Mouse (Mus musculus) spleen, adult 18-20 months (tissue): ENCODE data around the gene Trmt1.
A peak's percentile ranks its signal among the peaks of the same experiment; 100 is the strongest.

Experiments
- DNase-seq, 2 experiments: peaks; one replicate each; pipeline ENCODE4 v3.0.0; 2022; ENCODE audit warnings: mixed read lengths in 2 of 2

Trmt1 gene

DNA sequence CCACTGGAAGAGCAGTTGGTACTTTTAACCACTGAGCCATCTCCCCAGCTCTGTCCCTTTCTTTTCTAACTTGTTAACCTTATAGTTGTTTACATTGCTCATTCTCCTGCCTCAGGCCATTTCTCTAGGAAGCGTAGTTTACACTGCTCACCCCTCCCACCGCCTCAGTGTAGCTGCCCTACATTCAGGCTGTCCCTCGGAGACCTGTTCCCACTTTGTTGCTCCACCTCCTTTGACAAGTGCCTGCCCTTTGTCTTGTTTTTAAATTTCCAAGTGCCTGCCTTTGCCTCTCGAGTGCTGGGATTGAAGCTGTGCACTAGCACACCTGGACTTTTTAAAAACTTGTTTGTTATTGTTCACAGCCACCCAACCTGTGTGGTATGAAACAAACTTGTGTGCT, 7.2 kb downstream of the Trmt1 start:
- no peak for DNase-seq

DNA sequence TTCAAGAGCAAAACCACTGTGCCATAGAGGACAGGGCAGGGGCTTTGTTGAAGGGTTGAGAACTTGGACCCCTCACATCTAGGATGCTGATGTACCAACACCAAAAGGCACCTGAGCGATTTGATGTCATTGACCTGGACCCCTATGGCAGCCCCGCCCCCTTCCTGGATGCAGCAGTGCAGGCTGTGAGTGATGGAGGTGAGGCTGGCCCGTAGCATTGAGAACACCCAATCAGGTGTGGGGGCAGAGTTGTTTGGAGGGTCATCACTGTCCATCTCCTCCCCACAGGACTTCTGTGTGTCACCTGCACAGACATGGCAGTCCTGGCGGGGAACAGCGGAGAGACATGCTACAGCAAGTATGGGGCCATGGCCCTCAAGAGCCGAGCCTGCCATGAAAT, 9.0 kb downstream of the Trmt1 start:
- no peak for DNase-seq

DNA sequence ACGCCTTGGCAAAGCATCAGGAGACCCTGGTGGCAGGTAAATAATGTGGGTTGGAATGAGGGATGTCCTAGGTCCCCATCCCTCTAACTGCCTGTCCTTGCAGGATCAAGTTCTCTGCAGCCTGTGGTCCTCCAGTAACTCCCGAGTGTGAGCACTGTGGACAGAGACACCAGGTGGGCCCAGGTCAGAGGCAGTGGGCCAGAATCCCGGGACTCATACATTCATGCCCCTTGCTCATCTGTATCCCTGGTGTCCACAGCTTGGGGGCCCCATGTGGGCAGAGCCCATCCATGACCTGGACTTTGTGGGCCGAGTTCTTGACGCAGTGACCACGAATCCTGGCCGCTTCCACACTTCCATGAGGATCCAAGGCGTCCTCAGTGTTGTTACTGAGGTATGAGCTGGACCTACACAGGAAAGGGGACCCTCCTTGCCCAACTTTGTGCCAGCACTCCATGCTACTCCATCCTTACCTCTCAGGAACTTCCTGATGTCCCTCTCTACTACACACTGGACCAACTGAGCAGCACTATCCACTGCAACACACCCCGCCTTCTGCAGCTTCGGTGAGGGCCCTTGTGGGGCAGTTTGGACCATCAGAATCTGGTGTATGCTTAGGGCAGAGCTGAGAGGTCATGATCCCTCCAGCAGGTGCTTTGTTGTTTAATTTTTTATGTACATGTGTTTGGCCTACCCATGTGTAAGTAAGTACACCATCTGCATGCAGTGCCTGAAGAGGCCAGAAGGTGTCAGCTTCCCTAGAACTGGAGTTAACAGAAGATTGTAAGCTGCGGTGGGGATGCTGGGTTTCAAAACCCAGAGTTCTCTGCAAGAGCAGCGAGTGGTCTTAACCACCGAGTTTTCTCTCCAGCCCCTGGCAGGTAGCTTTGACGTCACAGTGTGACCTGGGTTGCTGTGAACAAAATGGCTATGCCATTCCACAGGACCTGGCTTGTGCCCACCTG, 11.3 kb downstream of the Trmt1 start:
- peak in 1 of 2 experiments; percentile 46 for DNase-seq

DNA sequence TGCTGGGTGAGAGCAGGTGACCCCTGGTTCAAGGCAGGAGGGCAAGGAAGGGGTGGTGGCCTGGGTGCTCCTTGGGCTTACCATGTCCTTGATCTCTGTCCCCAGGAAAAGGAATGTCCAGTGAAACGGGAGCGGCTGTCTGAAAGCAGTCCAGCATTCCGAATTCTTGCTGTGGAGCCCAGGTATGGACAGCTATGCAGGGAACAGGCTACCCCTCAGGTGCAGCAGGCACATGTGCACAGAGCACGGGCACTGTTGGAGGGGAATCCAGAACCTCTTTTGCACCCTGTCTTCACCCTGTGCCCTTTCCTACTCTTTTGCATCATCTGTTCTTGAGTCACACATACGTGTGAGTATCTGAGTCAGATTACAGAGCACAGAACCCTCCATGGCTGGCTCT, 12.2 kb downstream of the Trmt1 start:
- no peak for DNase-seq

DNA sequence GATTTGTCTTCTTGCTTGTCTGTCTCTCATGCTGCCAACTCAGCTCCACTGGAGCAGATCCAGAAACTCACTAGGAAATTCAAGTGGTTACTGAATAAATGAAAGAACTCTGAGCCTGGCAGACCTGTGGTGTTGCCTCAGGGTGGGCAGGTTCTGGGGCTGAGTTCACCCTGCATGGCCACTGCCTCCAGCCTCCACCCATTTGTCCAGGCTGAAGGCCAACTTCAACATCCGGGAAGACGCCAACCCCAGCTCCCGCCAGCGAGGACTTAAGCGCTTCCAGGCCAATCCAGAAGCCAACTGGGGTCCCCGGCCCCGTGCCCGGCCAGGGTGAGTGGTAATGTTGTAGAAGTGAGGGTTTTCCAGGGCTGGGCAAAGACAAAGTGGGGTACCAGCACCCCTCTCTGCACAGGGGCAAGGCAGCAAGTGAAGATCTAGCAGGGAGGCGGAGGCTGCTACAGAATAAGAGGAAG, 12.9 kb downstream of the Trmt1 start:
- peak in 1 of 2 experiments; percentile 24 for DNase-seq

DNA sequence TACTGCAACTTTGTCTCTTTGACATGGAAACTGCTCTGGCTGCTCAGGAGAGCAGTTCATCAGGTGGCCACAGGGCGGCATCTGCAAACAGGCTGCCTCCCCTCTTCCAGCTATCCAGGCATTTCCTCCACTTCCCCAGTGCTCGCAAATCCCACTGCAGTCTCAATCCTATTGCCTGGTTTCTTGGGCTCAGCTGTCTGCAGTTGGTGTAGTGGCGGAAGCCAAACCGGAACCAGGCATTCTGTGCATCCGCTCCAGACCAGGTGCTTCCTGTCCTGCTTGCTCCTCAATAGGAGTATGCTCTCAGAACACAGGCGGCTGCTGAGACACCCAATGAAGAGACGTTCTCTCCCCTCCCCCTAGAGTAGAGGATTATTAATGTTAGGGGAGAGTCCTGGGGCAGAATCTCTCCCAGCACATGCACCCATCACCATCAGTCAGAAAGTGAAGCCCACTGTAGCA, 13.8 kb downstream of the Trmt1 start:
- peak; percentile 56 to 57 for DNase-seq

DNA sequence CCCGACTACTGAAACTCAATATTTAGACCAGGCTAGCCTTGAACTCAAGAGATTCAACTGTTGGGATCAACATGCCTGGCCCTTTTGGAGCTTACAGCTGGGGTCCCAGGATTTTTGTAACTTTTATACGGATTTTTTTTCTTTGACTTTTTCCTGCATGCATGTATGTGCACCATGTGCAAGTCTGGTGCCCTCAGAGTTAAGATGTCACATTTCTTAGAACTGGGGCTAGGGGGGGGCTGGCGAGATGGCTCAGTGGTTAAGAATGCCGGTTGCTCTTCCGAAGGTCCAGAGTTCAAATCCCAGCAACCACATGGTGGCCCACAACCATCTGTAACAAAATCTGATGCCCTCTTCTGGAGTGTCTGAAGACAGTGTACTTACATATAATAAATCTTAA, 14.4 kb downstream of the Trmt1 start:
- DNase-seq = peak in 1 of 2 experiments; percentile 25

DNA sequence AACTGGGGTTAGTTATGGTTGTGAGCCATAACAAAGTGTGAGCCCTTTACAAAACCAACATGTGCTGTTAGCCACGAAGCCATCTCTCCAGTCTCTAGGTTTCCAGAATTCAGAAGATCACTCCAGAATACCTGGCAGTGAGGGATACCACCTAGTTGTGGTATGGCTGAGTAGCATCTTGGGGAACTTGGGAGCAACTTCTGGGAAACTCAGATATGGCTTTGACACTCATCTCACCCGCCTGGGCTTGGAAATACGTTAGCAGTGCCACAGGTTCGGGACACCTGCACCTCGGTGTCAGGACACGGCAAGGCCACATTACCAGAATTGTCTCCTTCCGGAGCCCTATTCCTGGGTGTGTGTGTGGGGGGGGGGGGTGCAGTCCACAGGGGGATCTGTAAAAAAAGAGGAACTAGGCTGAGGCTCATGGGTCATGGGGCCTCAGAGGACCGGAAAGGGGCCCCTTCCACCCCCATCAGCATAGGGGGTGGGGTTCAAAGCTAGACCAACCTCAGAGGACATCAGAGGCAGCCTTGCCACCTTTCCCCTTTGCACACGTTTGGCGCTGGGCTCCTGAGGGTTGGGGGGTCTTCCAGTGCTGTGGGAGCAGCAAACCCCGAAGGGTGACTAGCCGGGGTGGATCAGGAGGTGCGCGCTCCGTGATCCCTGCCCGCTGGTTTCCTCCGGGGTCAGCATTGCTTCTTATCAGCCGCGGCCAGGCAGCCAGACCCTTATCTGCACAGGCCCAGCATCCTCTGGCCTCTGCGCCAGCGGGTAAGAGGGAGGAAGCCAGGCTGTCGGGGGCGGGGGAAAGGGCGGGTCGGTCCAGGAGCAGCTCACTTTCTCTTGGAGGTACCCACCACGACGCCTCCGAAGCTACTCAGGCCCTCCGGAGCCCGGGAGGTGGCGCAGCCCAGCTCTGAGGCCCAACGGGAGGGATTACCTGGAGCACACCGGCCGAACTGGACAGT, 15.1 kb downstream of the Trmt1 start, which contains the start of gene Lyl1:
Gene Lyl1, plus strand, starts transcription at position 517 of the 971 bp plus-strand sequence.
- DNase-seq = peak; percentile 66 to 74

DNA sequence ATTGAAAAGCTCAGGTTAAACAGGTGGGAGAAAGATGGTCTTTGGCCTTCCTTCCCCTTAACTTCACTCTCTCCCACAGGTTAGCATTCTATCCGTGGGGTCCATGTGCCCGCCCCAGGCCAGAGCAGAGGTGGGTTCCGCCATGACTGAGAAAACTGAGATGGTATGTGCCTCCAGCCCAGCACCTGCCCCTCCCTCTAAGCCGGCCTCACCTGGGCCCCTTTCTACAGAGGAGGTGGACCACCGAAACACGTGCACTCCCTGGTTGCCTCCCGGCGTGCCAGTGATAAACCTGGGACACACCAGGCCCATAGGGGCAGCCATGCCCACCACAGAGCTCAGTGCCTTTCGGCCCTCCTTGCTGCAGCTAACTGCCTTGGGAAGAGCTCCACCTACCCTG, 16.5 kb downstream of the Trmt1 start:
- DNase-seq = peak in 1 of 2 experiments; percentile 20

DNA sequence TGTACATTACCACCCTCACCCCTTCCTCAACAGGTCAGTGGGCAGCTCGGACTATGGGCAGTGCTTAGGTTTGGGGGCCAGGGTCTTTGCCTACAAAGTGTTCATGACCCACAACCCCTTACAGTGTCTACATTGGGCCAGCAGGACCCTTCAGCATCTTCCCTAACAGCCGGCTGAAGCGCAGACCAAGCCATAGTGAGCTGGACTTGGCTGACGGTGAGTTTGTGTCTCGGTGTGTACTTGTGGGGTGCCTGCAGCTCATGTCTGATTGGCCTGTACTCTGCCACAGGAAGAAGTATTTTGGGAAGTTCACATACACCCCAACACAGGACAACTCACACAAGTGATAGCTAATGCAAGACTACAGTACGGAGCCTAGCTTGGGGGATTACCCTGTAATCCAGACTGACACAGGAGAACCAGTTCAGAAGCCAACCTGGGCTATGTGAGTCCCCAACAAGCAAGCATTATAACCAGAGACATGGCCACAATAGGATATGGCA, 16.9 kb downstream of the Trmt1 start:
- DNase-seq = peak in 1 of 2 experiments; percentile 27

DNA sequence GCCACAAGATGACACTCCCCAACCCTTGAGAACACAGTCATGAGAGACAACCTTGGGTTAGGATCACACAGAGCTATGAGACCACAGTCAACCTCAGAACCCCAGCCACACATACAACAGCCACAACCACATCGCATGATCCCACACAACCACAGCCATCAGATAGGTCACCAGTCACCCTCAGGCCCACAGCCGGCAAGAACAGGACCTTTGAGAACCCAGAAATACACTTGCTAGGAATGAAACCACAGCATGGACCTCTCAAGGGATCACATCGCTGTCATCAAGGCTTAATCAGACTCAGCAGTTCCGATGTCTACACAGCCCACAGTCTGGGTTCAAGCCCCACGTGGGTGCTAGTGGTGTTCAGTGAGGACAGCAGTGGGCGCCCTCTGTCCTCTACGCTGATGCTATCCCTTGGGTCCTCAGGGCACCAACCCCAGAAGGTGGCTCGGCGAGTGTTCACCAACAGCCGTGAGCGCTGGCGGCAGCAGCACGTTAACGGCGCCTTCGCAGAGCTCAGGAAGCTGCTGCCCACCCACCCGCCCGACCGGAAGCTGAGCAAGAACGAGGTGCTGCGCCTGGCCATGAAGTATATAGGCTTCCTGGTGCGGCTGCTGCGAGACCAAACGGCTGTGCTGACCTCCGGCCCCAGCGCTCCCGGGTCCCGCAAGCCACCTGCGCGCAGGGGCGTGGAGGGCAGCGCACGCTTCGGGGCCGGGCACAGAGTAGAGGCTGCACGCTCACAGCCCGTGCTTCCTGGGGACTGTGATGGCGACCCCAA, 17.6 kb downstream of the Trmt1 start:
- peak; percentile 42 to 51 for DNase-seq

DNA sequence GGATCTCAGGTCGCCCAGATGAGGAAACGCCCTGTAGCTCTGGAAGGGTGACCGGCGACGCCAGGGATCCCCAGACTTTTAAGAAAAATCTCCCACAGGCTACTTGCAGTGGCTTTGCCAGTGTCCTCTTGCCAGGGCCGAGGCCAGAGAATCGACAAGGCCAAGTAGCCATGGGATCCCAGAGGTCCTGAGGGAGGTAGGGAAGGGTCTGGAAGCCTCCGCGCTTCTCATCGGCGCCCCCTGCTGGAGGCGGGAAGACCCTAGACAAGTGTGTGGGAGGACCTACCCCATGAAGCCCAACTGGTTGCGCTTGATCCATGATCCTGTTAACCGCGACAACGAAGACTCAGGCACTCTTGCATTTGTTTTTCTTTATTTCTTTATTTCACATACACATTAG, 18.2 kb downstream of the Trmt1 start:
- peak; percentile 67 to 86 for DNase-seq

DNA sequence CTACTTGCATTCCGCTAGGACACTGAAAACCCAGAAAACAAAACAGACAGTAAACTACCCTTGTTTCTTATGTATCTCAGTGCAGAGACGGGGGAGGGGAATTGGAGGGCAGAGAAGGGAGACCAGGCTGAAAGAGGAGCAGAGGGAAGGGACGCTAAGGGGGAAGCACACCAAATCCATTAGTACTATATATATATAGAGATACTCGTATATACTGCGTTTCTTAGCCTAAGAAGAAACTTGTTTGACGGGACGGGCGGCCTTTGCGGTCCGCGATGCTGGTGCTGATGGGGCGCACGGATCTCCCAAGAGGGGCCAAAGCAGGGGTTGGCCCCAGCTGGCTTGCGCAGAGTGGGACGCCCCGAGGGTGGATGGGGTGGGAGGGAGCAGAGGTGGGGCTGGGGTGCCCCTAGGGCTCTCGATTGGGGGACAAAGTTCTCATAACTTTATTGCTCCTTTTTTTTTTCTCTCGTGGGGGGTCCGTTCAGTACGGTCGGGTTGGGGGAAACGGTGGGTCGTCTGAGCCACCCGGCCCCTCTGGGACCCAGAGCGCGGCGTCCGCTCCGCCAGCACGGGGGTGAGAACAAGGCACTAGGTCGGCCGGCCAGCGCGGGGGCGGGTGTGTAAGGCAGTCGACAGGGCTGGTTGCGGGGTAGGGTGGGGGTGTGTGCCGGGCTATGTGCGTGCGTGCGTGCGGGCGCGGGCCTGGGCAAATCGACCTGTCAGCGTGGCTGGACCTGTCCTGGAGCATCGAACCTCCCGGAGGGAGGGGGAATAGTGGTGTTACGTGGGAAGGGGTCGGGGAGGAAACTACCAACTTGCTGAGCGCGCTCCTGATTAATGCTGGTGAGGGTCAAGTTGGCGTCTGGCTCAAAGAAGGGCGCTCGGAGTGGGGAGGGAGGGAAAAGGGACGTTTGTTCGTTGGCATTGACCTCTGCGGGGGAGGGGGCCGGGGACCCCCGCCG, 19.0 kb downstream of the Trmt1 start:
- DNase-seq = peak; percentile 42 to 57

DNA sequence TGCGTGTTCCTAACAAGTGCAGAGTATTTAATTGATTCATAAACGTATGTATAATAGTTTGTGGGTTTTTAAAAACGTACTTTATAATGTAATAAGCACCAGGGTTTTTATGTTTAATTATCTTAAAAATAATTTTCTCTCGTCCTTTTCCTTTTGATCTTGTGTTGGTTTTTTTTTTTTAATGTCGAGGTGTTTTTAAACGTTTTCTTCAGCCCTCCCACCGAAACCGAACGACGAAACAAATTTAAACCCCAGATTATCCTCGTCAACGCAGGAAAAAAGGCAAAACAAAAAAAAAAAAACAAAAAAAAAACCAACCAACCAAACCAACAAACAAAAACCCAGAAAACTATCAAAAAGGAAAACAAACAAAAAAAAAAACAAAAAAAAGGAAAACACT, 19.9 kb downstream of the Trmt1 start:
- no peak for DNase-seq

DNA sequence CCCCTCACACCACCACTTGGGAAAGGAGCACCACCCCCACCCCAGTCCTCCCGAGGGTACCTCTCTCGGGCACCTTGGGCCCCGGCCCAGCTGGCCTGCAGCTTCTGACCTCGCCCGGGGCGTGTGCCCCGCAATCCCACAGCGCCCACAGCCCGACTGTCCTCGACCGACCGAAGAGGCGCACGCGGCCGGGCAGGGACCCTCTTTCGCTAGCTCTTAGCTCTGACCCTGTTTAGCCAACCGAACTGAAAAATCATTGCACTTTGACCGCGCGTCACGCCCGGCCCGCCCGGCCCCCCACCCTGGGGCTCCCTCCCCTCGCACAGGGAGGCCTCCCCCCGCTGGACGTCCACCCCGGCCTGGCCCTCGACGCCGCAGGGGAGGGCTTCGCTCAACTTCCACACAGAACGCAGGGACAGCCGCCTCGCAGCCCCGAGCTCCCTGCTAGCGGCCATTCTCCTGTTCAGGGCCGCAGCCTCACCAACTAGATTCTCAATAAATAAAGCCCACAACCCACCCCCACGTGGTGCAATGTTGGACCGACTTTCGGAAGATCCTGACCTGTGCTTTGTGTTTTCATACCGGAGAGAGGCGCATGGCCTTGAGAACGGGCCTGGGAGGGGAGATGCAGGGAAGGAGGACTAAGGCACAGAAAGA, 20.6 kb downstream of the Trmt1 start:
- peak; percentile 30 to 35 for DNase-seq

DNA sequence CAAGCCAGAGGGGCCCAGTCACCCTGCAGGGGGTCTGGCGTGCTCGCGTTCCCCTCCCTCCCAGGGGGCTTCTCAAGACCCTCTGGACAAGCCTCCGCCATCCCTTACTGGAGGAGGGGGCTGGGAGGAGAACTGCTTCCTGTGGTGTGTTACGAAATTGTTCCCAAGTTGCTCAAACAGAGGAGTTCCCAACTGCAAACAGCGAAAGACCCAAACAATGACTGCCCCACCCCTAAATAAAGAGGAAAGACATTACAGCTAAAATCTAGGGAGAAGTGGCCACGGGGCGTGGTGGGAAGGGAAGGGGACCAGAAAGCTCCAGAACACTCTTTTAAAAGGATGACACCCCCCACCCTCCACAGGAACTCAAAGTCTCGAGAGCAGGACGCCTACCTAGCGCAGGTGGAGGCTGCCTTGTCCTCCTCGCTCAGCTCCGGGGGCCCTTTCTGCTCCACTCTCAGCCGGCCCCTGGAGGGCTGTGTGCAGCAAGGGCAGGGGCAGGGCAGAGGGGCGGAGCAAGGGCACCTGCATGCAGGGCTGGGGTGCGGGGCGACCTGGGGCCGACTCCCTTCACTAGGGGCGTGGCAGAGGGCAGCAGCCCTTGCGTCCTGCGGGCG, 21.3 kb downstream of the Trmt1 start:
- peak; percentile 70 for DNase-seq

DNA sequence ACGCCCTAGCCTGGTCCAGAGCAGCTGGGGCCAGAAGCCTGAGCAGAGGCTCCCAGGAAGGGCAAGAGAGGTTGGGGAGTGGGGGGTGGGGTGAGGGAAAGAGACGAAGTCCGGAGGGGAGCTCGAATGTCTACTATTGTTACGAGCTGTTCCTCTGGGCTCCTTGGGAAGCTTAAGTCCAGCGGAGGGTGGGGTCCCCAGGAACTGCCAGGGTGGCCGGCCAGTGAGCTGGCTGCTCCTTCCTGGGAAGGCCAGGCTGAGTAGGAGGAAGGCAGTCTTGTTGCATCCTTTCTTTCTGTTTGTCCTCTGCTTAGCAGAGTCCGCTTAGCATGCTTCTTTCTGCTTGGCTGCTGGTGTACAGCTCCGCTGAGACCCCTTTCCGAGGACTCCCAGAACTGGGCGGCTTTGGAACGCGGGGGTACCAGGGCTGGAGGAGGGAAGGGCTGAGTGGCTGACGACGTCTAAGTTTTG, 22.0 kb downstream of the Trmt1 start:
- peak in 1 of 2 experiments; percentile 24 for DNase-seq

DNA sequence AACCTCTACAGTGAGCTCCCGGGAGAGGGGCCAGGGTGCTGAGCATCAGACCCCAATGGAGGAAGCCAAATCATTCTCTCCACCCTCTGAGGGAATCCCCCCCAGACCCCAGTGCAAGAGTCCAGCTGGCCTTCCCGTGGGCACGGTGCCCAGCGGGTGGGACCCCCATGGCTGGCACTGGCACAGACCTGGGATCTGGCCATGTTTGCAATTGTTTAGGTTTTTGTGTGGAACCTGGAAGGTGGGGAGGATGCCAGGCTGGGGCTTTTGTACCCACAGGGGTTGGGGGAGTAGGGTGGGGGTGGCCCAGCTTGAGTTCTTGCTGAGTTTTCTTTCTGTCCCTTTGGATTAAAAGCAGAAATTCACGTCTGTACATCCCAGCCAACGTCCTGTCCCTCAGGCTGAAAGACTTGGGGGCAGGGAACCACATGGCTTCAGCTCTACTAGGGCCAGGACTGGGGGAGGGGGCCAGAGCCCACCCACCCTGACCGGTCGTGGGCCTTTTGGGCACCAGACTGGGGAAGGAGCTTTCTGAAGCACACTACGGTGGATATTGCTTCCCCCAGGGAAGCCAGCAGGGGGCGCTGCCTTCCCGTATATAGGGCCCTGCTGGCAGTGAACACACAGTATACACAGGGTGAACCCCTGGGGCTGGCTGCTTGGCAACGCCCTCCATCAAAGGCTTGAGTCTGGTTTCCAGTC, 22.8 kb downstream of the Trmt1 start:
- DNase-seq = peak; percentile 70 to 83

DNA sequence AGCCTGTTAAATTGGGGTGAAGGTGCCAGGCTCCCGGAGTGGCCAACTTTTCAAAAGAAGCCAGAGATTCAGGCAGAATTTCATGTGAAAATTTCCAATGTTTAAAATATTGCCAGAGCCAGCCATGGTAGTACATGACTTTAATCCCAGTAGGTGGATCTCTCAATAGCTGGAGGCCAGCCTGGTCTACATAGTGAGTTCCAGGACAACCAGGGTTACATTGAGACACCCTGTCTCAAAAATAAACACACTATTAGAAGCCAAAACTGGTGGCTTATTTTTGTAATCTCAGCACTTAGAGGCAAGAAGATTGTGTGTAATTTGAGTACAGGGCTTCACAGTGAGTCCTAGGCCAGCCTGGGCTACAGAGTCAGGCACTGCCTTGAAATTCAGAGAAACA, 23.8 kb downstream of the Trmt1 start:
- no peak for DNase-seq
